In the genomic region with DNA sequence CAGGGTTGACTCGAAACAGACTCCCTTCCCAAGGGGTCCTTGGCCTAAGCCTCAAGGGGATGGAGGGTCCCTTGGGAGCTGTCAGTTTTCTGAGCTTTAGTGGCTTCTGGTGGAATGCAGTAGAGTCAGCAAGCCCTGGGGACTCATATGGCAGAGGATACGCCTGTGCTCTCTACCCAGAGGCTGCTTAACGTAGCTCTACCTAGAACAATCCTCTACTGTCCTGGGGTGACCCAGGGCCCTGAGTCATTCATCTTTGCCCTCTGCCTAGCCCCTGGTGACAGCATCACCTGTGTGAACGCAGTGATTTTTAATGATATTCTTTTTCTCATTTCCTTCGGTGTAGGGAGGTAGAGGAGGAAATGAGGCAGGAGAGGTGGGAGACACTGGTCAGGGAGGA, we compare ENCODE assay signal across 8 mouse cellular contexts. TPM values are rescaled to one million over a fixed set of nuclear protein-coding genes. Genes with fewer than 3 reads are reported as not detected.
A peak's percentile ranks its signal among the peaks of the same experiment; 100 is the strongest.
DNase-seq lines count a peak whose midpoint lies in the region; ATAC-seq lines count a peak whose summit lies in the region.
"Had no signal": no experiment of that assay in that cellular context is flagged by ENCODE, and none has a peak within 500 bp of the region (broad histone marks: within the 10 kb centered on the region; RNA-seq: fewer than 3 reads in every experiment).

No protein-coding gene starts in this region.

- H3K9ac ChIP-seq in lung, embryonic 15.5 days, result 0 out of 2 replicates have a peak overlapping the region, but pooled peaks have one; percentile 46
- peak overlapping the region; percentile 64 for H3K9ac ChIP-seq in forebrain, embryonic 16.5 days (replicated peaks; ENCODE audit: low read depth, low read length)
- H3K9ac ChIP-seq in limb, embryonic 15.5 days, result no peak overlapping the region
- H3K9ac ChIP-seq in stomach, embryonic 16.5 days (ENCODE audit: low read length), result peak overlapping the region; percentile 94; the same call in 1 of the 2 replicates

- H3K27me3 ChIP-seq in lung, embryonic 15.5 days, result no peaks in the 10 kb centered on the region
- no peaks in the 10 kb centered on the region for H3K27me3 ChIP-seq in forebrain, embryonic 16.5 days (replicated peaks; ENCODE audit: control insufficient read depth, insufficient read depth, low read length)
- no peaks in the 10 kb centered on the region for H3K27me3 ChIP-seq in limb, embryonic 15.5 days
- H3K27me3 ChIP-seq in stomach, embryonic 16.5 days (ENCODE audit: control insufficient read depth, insufficient read depth, low read length), result no peaks in the 10 kb centered on the region

- H3K9me3 ChIP-seq in lung, embryonic 15.5 days, result no peaks in the 10 kb centered on the region
- H3K9me3 ChIP-seq in forebrain, embryonic 16.5 days (ENCODE audit: control insufficient read depth, low read length), result no peaks in the 10 kb centered on the region
- H3K9me3 ChIP-seq in limb, embryonic 15.5 days, result no peaks in the 10 kb centered on the region
- H3K9me3 ChIP-seq in stomach, embryonic 16.5 days (replicated peaks; ENCODE audit: control insufficient read depth, low read length), result no peaks in the 10 kb centered on the region

- no peaks in the 10 kb centered on the region for H3K36me3 ChIP-seq in lung, embryonic 15.5 days
- H3K36me3 ChIP-seq in forebrain, embryonic 16.5 days (ENCODE audit: control insufficient read depth, insufficient read depth), result no peaks in the 10 kb centered on the region
- no peaks in the 10 kb centered on the region for H3K36me3 ChIP-seq in limb, embryonic 15.5 days
- no peaks in the 10 kb centered on the region for H3K36me3 ChIP-seq in stomach, embryonic 16.5 days (ENCODE audit: control insufficient read depth, insufficient read depth, low read length)

- no peak for ATAC-seq in lung, embryonic 15.5 days (ENCODE audit: borderline replicate concordance, extremely low read depth, low FRiP score, low TSS enrichment)
- no peak for ATAC-seq in forebrain, embryonic 16.5 days
- ATAC-seq in limb, embryonic 15.5 days (ENCODE audit: insufficient number of reproducible peaks, low FRiP score, low TSS enrichment, low read depth), result no peak
- no peak for ATAC-seq in stomach, embryonic 16.5 days (ENCODE audit: insufficient read depth, low FRiP score)
- no peak for ATAC-seq in CD4-positive, CD25-positive, alpha-beta regulatory T cell, adult 4 months

- WGBS in lung, embryonic 15.5 days, result 54% methylated on average over 5 of the region's 5 CpGs
- 68% methylated on average over 5 of the region's 5 CpGs for WGBS in forebrain, embryonic 16.5 days
- 54% methylated on average over 5 of the region's 5 CpGs for WGBS in limb, embryonic 15.5 days
- WGBS in stomach, embryonic 16.5 days, result 59% methylated on average over 5 of the region's 5 CpGs

- H3K27ac ChIP-seq in lung, embryonic 15.5 days, result peak overlapping the region; percentile 95
- H3K27ac ChIP-seq in forebrain, embryonic 16.5 days (ENCODE audit: low read length), result peak overlapping the region; percentile 69
- H3K27ac ChIP-seq in limb, embryonic 15.5 days, result peak overlapping the region; percentile 96; the same call in 1 of the 2 replicates
- H3K27ac ChIP-seq in stomach, embryonic 16.5 days (ENCODE audit: low read length), result peak overlapping the region; percentile 46

- H3K4me3 ChIP-seq in lung, embryonic 15.5 days, result peak overlapping the region; percentile 63
- peak overlapping the region; percentile 55 for H3K4me3 ChIP-seq in forebrain, embryonic 16.5 days (replicated peaks; ENCODE audit: low read length)
- H3K4me3 ChIP-seq in limb, embryonic 15.5 days, result peak overlapping the region; percentile 54; the same call in 1 of the 2 replicates
- H3K4me3 ChIP-seq in stomach, embryonic 16.5 days (replicated peaks; ENCODE audit: low read length), result peak overlapping the region; percentile 65; the same call in 1 of the 2 replicates

- peaks cover 38% of the 10 kb centered on the region for H3K4me1 ChIP-seq in lung, embryonic 15.5 days
- H3K4me1 ChIP-seq in forebrain, embryonic 16.5 days (replicated peaks; ENCODE audit: control insufficient read depth, insufficient read depth, low read length), result peaks cover 14% of the 10 kb centered on the region
- H3K4me1 ChIP-seq in limb, embryonic 15.5 days, result peaks cover 33% of the 10 kb centered on the region
- peaks cover 22% of the 10 kb centered on the region for H3K4me1 ChIP-seq in stomach, embryonic 16.5 days (ENCODE audit: control insufficient read depth, insufficient read depth, low read length)

- H3K4me2 ChIP-seq in lung, embryonic 15.5 days, result peak overlapping the region; percentile 91
- H3K4me2 ChIP-seq in forebrain, embryonic 16.5 days (ENCODE audit: low read length), result peak overlapping the region; percentile 67
- peak overlapping the region; percentile 79 for H3K4me2 ChIP-seq in limb, embryonic 15.5 days
- peak overlapping the region; percentile 93 for H3K4me2 ChIP-seq in stomach, embryonic 16.5 days (ENCODE audit: low read depth, low read length)

- DNase-seq in lung, postnatal 14 days, result no peak
- no peak for DNase-seq in cerebellum, adult 11 months
- DNase-seq: thymus, adult 18-20 months had no signal

RNA-seq across cellular contexts. Expression of a gene that starts 8.1 kb away (rescaled TPM):
- 2.0 and 2.2 TPM in 2 replicates for polyA plus RNA-seq in lung, embryonic 15.5 days (2015; fragmentation: Nextera tagmentation; extraction: Ambion mirVana)
- polyA plus RNA-seq in forebrain, embryonic 16.5 days (2015; fragmentation: Nextera tagmentation; extraction: Ambion mirVana), result 2.5 TPM in 1 of 2 replicates, not detected in the other
- polyA plus RNA-seq in limb, embryonic 15.5 days (2015; fragmentation: Nextera tagmentation; extraction: Ambion mirVana), result 2.6 TPM in 1 of 2 replicates, not detected in the other
- 2.7 and 2.9 TPM in 2 replicates for polyA plus RNA-seq in stomach, embryonic 16.5 days (2015; fragmentation: Nextera tagmentation; extraction: Ambion mirVana)
- polyA plus RNA-seq in CD4-positive, CD25-positive, alpha-beta regulatory T cell, adult 4 months (2017; shearing (Covaris generic)), result 1 to 10 TPM in 1 of 2 experiments, not detected in 1; 1.8 TPM

RNA-seq across cellular contexts. Expression of a gene that starts 19.2 kb away (rescaled TPM):
- polyA plus RNA-seq in lung, embryonic 15.5 days (2015; fragmentation: Nextera tagmentation; extraction: Ambion mirVana), result 36.3 and 37.2 TPM in 2 replicates
- 4.7 and 5.1 TPM in 2 replicates for polyA plus RNA-seq in forebrain, embryonic 16.5 days (2015; fragmentation: Nextera tagmentation; extraction: Ambion mirVana)
- 16.8 and 18.4 TPM in 2 replicates for polyA plus RNA-seq in limb, embryonic 15.5 days (2015; fragmentation: Nextera tagmentation; extraction: Ambion mirVana)
- 8.1 TPM in 2 replicates for polyA plus RNA-seq in stomach, embryonic 16.5 days (2015; fragmentation: Nextera tagmentation; extraction: Ambion mirVana)
- under 1 TPM; 0.39 to 0.91 TPM for polyA plus RNA-seq in CD4-positive, CD25-positive, alpha-beta regulatory T cell, adult 4 months (2017; shearing (Covaris generic))

Comparison
In these comparisons a context has a peak if more than half of its experiments do, and no peak if none do; other contexts are left out.
1. H3K27ac ChIP-seq: peak in every context shown above with its lines; median percentile 96 in limb, embryonic 15.5 days; 95 in lung, embryonic 15.5 days; 69 in forebrain, embryonic 16.5 days; 46 in stomach, embryonic 16.5 days.